Mouse (Mus musculus) intestine, embryonic 14.5 days (tissue): ENCODE measurements around the gene Gm1043. TPM values are rescaled to one million over a fixed set of nuclear protein-coding genes. Genes with fewer than 3 reads are reported as not detected.

Source experiments
- ATAC-seq: fragments of 200-750 bp; cut with Nextera tagmentation; replicated peaks from 2 replicates; pipeline ENCODE4 v1.8.0; 2017; ENCODE audit warnings: low read depth, moderate number of reproducible peaks, moderate TSS enrichment, moderate library complexity; ENCODE audit not compliant: low FRiP score, low TSS enrichment
- DNase-seq: peaks from one replicate; pipeline ENCODE4 v3.0.0-alpha.2; 2018; ENCODE audit warnings: low spot score
- H3K27ac ChIP-seq: fragments of 300-500 bp; sonication (generic); 2 replicates; pipeline ENCODE4 v1.5.1; 2014; ENCODE audit warnings: low read depth, mild to moderate bottlenecking, control low read depth
- H3K27me3 ChIP-seq: fragments of 300-500 bp; sonication (generic); replicated peaks from 2 replicates; pipeline ENCODE4 v1.6.1; 2014; ENCODE audit warnings: low read length, control low read depth; ENCODE audit not compliant: control insufficient read depth, insufficient read depth
- H3K36me3 ChIP-seq: fragments of 300-500 bp; sonication (generic); 2 replicates; pipeline ENCODE4 v1.6.1; 2014; ENCODE audit warnings: low read length, control low read depth; ENCODE audit not compliant: control insufficient read depth, insufficient read depth
- H3K4me1 ChIP-seq: fragments of 300-500 bp; sonication (generic); replicated peaks from 2 replicates; pipeline ENCODE4 v1.6.1; 2014; ENCODE audit warnings: low read length, control low read depth, mixed read lengths; ENCODE audit not compliant: control insufficient read depth, insufficient read depth
- H3K4me2 ChIP-seq: fragments of 300-500 bp; sonication (generic); 2 replicates; pipeline ENCODE4 v1.6.1; 2014; ENCODE audit warnings: low read length
- H3K4me3 ChIP-seq: fragments of 300-500 bp; sonication (generic); 2 replicates; pipeline ENCODE4 v1.5.1; 2014; ENCODE audit warnings: low read depth, low read length, control low read depth, mixed read lengths
- H3K9ac ChIP-seq: fragments of 300-500 bp; sonication (generic); 2 replicates; pipeline ENCODE4 v1.6.1; 2014; ENCODE audit warnings: mild to moderate bottlenecking, low read length
- H3K9me3 ChIP-seq: fragments of 300-500 bp; sonication (generic); 2 replicates; pipeline ENCODE4 v1.6.1; 2016; ENCODE audit warnings: low read length, control low read depth; ENCODE audit not compliant: control insufficient read depth
- WGBS: fragments of 180-500 bp; shearing (Covaris S2); extraction: QIAGEN DNeasy Blood & Tissue Kit; methylation state at CpG from one replicate; pipeline ENCODE4 v1.1.7; 2014; 5-methylcytosine and 5-hydroxymethylcytosine counted together
- polyA plus RNA-seq: library from polyadenylated mRNA; unstranded; fragments of >200 nt; fragmentation: Nextera tagmentation; extraction: Ambion mirVana; gene quantifications from 2 replicates; pipeline ENCODE4 v1.2.1, GENCODE M21; 2014

Gene Gm1043
- polyA plus RNA-seq, 1 experiment from 2014 or later = not detected

- H3K9me3 ChIP-seq = no peaks in the 10 kb centered on the region
- ATAC-seq (no peak), DNase-seq (no peak)
- WGBS = 90% methylated on average over 5 of the region's 5 CpGs
- no peak overlapping the region for H3K9ac ChIP-seq
- H3K4me2 ChIP-seq = no peak overlapping the region
- no peaks in the 10 kb centered on the region for H3K4me1 ChIP-seq
- no peak overlapping the region for H3K4me3 ChIP-seq
- no peaks in the 10 kb centered on the region for H3K36me3 ChIP-seq
- peaks cover 10% of the 10 kb centered on the region for H3K27me3 ChIP-seq
- H3K27ac ChIP-seq = no peak overlapping the region
Measured at GRCm38 (mm10) chr5:37080601-37081000, 4.6 kb upstream of the Gm1043 start.

DNA sequence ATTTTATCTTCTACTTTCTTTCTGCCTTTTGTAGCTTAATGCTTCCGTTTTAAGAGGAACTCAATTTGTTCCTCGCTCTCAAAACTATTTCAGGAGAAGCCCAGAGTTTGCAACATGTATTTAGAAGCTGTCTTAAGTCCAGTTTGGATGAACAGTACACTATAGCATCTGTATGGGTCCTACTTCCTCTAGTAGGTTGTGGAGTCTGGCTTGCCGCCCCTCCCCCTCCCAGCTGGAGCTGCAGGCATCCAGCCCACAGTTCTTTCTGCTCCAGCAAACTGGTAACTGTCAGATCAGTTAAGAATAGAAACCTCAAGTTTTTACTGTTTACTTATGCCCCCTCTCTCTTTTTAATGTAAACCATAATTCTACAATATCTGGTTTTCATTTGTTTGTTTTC is 2.8 kb upstream of the Gm1043 start:
- H3K4me2 ChIP-seq = no peak overlapping the region
- no peak overlapping the region for H3K4me3 ChIP-seq
- no peak overlapping the region for H3K27ac ChIP-seq
- no peaks in the 10 kb centered on the region for H3K36me3 ChIP-seq
- ATAC-seq (no peak), DNase-seq (peak; percentile 60)
- no peaks in the 10 kb centered on the region for H3K27me3 ChIP-seq
- WGBS = 30% methylated on average over 3 of the region's 3 CpGs
- no peak overlapping the region for H3K9ac ChIP-seq
- no peaks in the 10 kb centered on the region for H3K9me3 ChIP-seq
- H3K4me1 ChIP-seq = no peaks in the 10 kb centered on the region

DNA sequence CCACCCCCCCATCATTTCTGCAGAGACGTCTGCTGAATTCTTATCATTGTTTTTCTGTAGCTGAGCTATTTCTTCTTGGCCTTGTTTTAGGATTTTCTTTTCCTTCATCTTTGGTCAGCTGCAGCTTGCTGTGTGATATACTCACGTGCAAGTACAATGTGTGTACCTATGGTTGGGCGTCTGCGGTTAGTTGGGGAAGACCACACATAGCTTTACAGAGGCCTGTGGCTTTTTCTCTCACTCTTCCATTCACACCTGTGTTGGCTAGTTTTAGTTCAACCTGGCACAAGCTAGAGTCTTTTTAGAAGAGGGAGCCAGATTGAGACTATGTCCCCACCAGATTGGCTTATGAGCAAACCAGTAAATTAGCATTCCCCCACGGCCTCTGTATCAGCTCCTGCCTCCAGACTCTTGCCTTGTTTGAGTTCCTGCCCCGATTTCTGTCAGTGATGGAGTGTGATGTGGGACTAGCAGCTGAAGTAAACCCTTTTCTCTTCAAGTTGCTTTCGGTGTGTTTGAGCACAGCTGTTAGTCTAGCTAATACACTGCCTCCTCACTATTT is 1.9 kb upstream of the Gm1043 start:
- Histone ChIP-seq H3K9me3 (no peaks in the 10 kb centered on the region), H3K36me3 (no peaks in the 10 kb centered on the region), H3K4me3 (no peak overlapping the region), H3K9ac (no peak overlapping the region), H3K27me3 (no peaks in the 10 kb centered on the region), H3K4me1 (no peaks in the 10 kb centered on the region), H3K27ac (no peak overlapping the region), H3K4me2 (no peak overlapping the region)
- WGBS = 69% methylated on average over 7 of the region's 7 CpGs
- no peak for DNase-seq
- ATAC-seq = no peak

- Histone ChIP-seq H3K27me3 (no peaks in the 10 kb centered on the region), H3K4me2 (no peak overlapping the region), H3K36me3 (no peaks in the 10 kb centered on the region), H3K9me3 (no peaks in the 10 kb centered on the region), H3K4me3 (no peak overlapping the region), H3K27ac (no peak overlapping the region), H3K9ac (no peak overlapping the region), H3K4me1 (no peaks in the 10 kb centered on the region)
- DNase-seq = no peak
- WGBS = 87% methylated on average over 9 of the region's 9 CpGs
- ATAC-seq = no peak
Measured at GRCm38 (mm10) chr5:37083850-37084249, 1.3 kb upstream of the Gm1043 start.

DNA sequence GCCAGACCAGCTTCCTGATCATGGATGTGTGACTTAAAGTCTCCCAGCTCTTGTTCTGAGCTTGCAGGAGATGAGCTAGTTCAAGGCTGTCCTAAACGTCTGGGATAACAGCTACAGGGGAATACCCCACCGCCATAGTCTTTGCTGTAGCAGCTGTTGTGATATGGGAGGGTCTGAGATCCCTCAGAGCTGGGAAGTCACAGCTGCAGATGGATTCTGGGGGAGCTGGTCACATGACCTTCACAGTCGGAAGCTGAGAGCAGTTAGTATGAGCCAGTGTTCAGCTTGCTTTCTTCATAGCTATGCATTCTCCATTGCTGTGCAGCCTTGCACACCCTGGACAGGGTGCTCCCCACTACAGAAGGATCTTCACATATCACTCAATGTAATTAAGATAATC is 748 bp downstream of the Gm1043 start:
- Histone ChIP-seq H3K36me3 (no peaks in the 10 kb centered on the region), H3K27me3 (peaks cover 13% of the 10 kb centered on the region), H3K9me3 (no peaks in the 10 kb centered on the region), H3K4me1 (0 out of 2 replicates have a peak, but pooled peaks cover under 1% of the 10 kb centered on the region), H3K9ac (no peak overlapping the region), H3K4me3 (no peak overlapping the region), H3K4me2 (no peak overlapping the region), H3K27ac (no peak overlapping the region)
- DNase-seq = no peak
- WGBS = 62% methylated on average over 3 of the region's 3 CpGs
- ATAC-seq = no peak

DNA sequence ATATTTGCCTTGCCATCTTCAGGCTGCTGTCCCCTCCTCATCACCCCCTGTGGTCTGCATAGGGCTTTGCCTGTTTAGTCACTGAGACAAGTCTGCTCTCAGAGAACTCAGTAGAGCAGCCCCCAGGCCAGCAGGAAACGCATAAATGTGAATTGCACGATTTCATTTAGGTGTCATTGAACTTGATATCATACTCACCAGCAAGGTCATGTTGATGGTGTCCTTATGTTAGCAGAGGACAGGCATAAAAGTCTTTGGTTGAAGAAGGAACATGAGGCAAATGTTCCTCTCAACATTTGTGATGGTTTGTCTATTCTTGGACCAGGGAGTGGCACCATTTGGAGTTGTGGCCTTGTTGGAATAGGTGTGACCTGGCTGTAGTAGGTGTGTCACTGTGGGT is 2.6 kb downstream of the Gm1043 start:
- Histone ChIP-seq H3K4me3 (no peak overlapping the region), H3K4me2 (no peak overlapping the region), H3K9ac (no peak overlapping the region), H3K27me3 (peaks cover 31% of the 10 kb centered on the region), H3K27ac (no peak overlapping the region), H3K9me3 (no peaks in the 10 kb centered on the region), H3K4me1 (0 out of 2 replicates have a peak, but pooled peaks cover 7% of the 10 kb centered on the region), H3K36me3 (no peaks in the 10 kb centered on the region)
- DNase-seq (no peak), ATAC-seq (no peak)
- WGBS = 47% methylated on average over 2 of the region's 2 CpGs

- no peak overlapping the region for H3K9ac ChIP-seq
- H3K4me1 ChIP-seq = 0 out of 2 replicates have a peak, but pooled peaks cover 7% of the 10 kb centered on the region
- WGBS = 23% methylated on average over 1 of the region's 1 CpGs
- H3K4me3 ChIP-seq = no peak overlapping the region
- ATAC-seq (peak; percentile 83), DNase-seq (peak; percentile 56)
- 0 out of 2 replicates have a peak overlapping the region, but pooled peaks have one; percentile 15 for H3K4me2 ChIP-seq
- H3K27me3 ChIP-seq = peaks cover 31% of the 10 kb centered on the region
- H3K27ac ChIP-seq = peak overlapping the region; percentile 38
- no peaks in the 10 kb centered on the region for H3K9me3 ChIP-seq
- no peaks in the 10 kb centered on the region for H3K36me3 ChIP-seq
Measured at GRCm38 (mm10) chr5:37088342-37089108, 3.4 kb downstream of the Gm1043 start.

- no peak overlapping the region for H3K27ac ChIP-seq
- peak; percentile 24 for ATAC-seq
- peak overlapping the region; percentile 35; the same call in 1 of the 2 replicates for H3K9ac ChIP-seq
- H3K4me1 ChIP-seq = 0 out of 2 replicates have a peak, but pooled peaks cover 7% of the 10 kb centered on the region
- DNase-seq = peak; percentile 65
- no peaks in the 10 kb centered on the region for H3K9me3 ChIP-seq
- peaks cover 31% of the 10 kb centered on the region for H3K27me3 ChIP-seq
- peak overlapping the region; percentile 31 for H3K4me3 ChIP-seq
- no peaks in the 10 kb centered on the region for H3K36me3 ChIP-seq
- H3K4me2 ChIP-seq = peak overlapping the region; percentile 62
- under 1% methylated on average over 44 of the region's 47 CpGs for WGBS
Measured at GRCm38 (mm10) chr5:37091171-37091628, 6.0 kb downstream of the Gm1043 start.
